Mouse (Mus musculus): ENCODE measurements at regions not wholly inside any gene's neighbourhood (a gene's known extent, or its start where the extent isn't known, plus 50 kb on each side); places are given as distances from the start of the nearest gene placed in this dataset.
"Not testable (repeated sequence)": the region's sequence is repeated elsewhere in the genome, so short reads cannot be mapped to it uniquely, and the experiment has no call there.

- in situ Hi-C loops (cut with MseI, MboI): no loop called here
These were observed 795.3 kb downstream of the Cypt12 start for GRCm38 (mm10) chr3:18743474-18743873.

GRCm38 (mm10) chr3:18744216-18744615 is 796.0 kb downstream of the Cypt12 start:
- in situ Hi-C loops (cut with MseI, MboI): no loop called here

GRCm38 (mm10) chr3:18746206-18746605 is 798.0 kb downstream of the Cypt12 start:
- in situ Hi-C loops (cut with MseI, MboI): no loop called here

GRCm38 (mm10) chr3:18746898-18747297 is 798.7 kb downstream of the Cypt12 start:
- in situ Hi-C loops (cut with MseI, MboI): no loop called here

GRCm38 (mm10) chr3:18751660-18752259 is 803.5 kb downstream of the Cypt12 start:
- in situ Hi-C loops (cut with MseI, MboI): no loop called here

- in situ Hi-C loops (cut with MseI, MboI): no loop called here
These were observed 816.3 kb downstream of the Cypt12 start for GRCm38 (mm10) chr3:18764301-18765078.

- in situ Hi-C loops (cut with MseI, MboI): no loop called here
These were observed 830.3 kb downstream of the Cypt12 start for GRCm38 (mm10) chr3:18778481-18778880.

- in situ Hi-C loops (cut with MseI, MboI): no loop called here
These were observed 839.4 kb downstream of the Cypt12 start for GRCm38 (mm10) chr3:18787531-18788176.

GRCm38 (mm10) chr3:18802794-18803193 is 825.7 kb downstream of the 1700064H15Rik start:
- in situ Hi-C loops (cut with MseI, MboI): no loop called here

- in situ Hi-C loops (cut with MseI, MboI): not testable (repeated sequence)
These were observed 799.6 kb downstream of the 1700064H15Rik start for GRCm38 (mm10) chr3:18828788-18829320.

- in situ Hi-C loops (cut with MseI, MboI): no loop called here
These were observed 760.2 kb downstream of the 1700064H15Rik start for GRCm38 (mm10) chr3:18868117-18868739.

GRCm38 (mm10) chr3:18868758-18869157 is 759.7 kb downstream of the 1700064H15Rik start:
- in situ Hi-C loops (cut with MseI, MboI): no loop called here

- in situ Hi-C loops (cut with MseI, MboI): no loop called here
These were observed 751.4 kb downstream of the 1700064H15Rik start for GRCm38 (mm10) chr3:18877060-18877459.

GRCm38 (mm10) chr3:18877572-18877971 is 750.9 kb downstream of the 1700064H15Rik start:
- in situ Hi-C loops (cut with MseI, MboI): no loop called here

- in situ Hi-C loops (cut with MseI, MboI): no loop called here
These were observed 747.3 kb downstream of the 1700064H15Rik start for GRCm38 (mm10) chr3:18881186-18881585.

GRCm38 (mm10) chr3:18892813-18893212 is 735.7 kb downstream of the 1700064H15Rik start:
- in situ Hi-C loops (cut with MseI, MboI): no loop called here

- in situ Hi-C loops (cut with MseI, MboI): no loop called here
These were observed 722.7 kb downstream of the 1700064H15Rik start for GRCm38 (mm10) chr3:18905769-18906168.

- in situ Hi-C loops (cut with MseI, MboI): no loop called here
These were observed 722.3 kb downstream of the 1700064H15Rik start for GRCm38 (mm10) chr3:18906210-18906609.

- in situ Hi-C loops (cut with MseI, MboI): no loop called here
These were observed 719.7 kb downstream of the 1700064H15Rik start for GRCm38 (mm10) chr3:18908737-18909136.

GRCm38 (mm10) chr3:18928401-18929104 is 699.9 kb downstream of the 1700064H15Rik start:
- in situ Hi-C loops (cut with MseI, MboI): no loop called here

GRCm38 (mm10) chr3:18929105-18929492 is 699.4 kb downstream of the 1700064H15Rik start:
- in situ Hi-C loops (cut with MseI, MboI): no loop called here

Measured in mouse trophoblast stem cell (cell line).